Mouse (Mus musculus) spleen, adult 2 months (tissue): ENCODE data around the gene P2ry13.

Source experiments
- CTCF ChIP-seq: fragments of 200-500 bp; IDR thresholded peaks from 2 replicates; pipeline ENCODE4 v1.5.1; 2011; ENCODE audit warnings: mild to moderate bottlenecking, inconsistent platforms; ENCODE audit not compliant: insufficient read depth, insufficient read length, insufficient replicate concordance; ENCODE audit errors: extremely low read depth
- POLR2A ChIP-seq: fragments of 200-500 bp; IDR thresholded peaks from 2 replicates; pipeline ENCODE4 v1.6.1; 2011; ENCODE audit warnings: low read depth, low read length, inconsistent platforms

DNA sequence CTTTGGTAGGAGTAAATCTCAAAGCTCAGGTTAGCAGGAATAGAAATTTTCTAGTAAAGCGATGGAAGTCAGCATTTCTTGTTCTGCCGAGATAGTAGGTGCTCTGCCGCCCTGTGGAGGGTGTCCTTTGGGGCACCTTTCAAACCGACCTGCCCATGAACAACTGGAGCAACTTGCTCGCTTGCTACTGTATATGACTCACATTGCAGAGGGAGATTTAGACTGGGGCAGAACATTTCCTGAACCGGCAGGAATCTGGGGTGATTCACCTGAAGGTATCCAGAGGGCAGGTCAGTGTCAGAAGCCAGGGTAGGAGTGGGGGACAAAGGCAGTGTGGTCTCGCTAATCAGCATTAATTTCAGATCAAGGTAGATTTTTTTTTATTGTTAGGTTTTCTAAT is 15.7 kb downstream of the P2ry13 start, which contains the start of gene Gpr87:
- TF ChIP-seq CTCF (no peak), POLR2A (no peak)
